Mouse (Mus musculus): Measurements from ENCODE around the gene Galnt13. TPM values are rescaled to one million over a fixed set of nuclear protein-coding genes. Genes with fewer than 3 reads are reported as not detected.

Gene Galnt13
- 12.5 and 12.7 TPM in 2 replicates for polyA plus RNA-seq (2015; fragmentation: Nextera tagmentation; extraction: Ambion mirVana)

DNA sequence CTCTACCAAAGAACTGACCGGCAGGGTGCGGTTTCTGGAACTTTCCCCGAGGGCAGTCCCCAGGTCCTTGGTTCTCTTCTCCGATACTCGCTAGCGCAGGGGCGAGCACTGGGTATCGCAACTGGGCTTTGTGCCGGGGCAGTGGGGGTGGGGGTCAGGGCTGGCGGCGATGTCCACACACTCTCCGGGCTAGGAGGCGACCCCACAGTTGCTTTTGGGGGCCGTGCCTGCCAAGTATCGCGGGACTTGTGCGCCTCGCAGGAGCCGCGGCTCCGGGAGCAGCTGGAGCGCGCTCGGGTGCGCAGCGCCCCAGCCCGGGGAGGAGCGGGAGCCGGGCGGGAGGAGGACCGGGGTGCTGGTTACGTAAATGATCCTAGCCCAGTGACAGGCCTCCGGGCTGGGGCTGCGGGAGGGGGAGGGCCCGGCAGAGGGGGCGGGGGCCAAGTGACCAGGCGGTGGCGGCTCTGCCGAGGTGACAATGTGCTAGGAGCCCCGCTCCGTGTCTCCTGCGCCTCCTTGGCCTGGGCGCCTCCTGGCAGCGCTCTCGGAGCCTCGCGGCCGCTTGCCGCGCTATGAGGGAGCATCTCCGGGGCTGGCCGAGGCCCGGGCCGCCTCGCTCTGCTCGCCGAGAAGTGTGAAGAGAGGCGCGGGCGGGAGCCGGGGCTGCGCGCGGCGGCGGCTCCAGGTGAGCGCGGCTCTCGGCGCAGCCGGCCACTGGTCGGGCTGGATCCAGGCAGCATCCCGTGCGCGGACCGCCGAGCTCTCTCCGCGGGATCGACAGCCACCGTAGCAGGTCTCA, at the start of gene Galnt13:
Gene Galnt13, plus strand, starts transcription at position 381 of the 799 bp plus-strand sequence.
- peak; percentile 92 for ATAC-seq
- Histone ChIP-seq H3K27ac (ENCODE audit: low read length) (peak within 1 kb of the TSS; percentile 76), H3K9ac (ENCODE audit: low read depth, low read length) (peak within 1 kb of the TSS; percentile 80), H3K4me1 (ENCODE audit: control insufficient read depth, insufficient read depth, low read length) (peaks cover 10% of the 10 kb centered on the region), H3K9me3 (replicated peaks; ENCODE audit: control insufficient read depth, low read length, poor library complexity, severe bottlenecking) (no peaks in the 10 kb centered on the region), H3K27me3 (ENCODE audit: control insufficient read depth, insufficient read depth, low read depth, low read length) (no peaks in the 10 kb centered on the region), H3K36me3 (ENCODE audit: control insufficient read depth, insufficient read depth, low read length) (no peaks in the 10 kb centered on the region), H3K4me3 (ENCODE audit: low read depth, low read length) (peak within 1 kb of the TSS; percentile 68), H3K4me2 (ENCODE audit: low read length) (peak within 1 kb of the TSS; percentile 97)
- WGBS: under 1% methylated on average over 81 of the region's 81 CpGs

DNA sequence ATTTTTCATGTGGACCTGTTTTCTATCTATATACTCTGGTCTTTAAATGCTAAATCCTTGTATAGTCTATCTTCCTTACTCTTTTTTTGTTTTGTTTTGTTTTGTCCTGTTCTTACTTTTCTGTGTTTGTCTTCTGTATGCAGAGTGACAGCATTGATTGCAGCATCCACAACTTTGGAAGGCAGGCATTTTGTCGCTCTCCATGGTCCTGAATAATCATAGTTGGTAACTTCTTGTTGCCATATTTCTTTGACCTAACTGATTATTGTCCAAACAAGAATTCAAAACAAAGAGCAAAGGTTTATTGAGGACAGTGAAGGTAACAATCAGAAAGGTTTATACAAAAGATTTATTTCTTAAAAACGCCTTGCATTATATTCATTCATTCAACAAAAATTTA, 5.1 kb upstream of the Galnt13 start:
- no peak overlapping the region for H3K9ac ChIP-seq (ENCODE audit: low read depth, low read length)
- no peak overlapping the region for H3K27ac ChIP-seq (ENCODE audit: low read length)
- no peak overlapping the region for H3K4me3 ChIP-seq (ENCODE audit: low read depth, low read length)
- no peaks in the 10 kb centered on the region for H3K36me3 ChIP-seq (ENCODE audit: control insufficient read depth, insufficient read depth, low read length)
- H3K4me2 ChIP-seq (ENCODE audit: low read length): no peak overlapping the region
- no peak for ATAC-seq
- WGBS: 62% methylated on average over 2 of the region's 2 CpGs
- no peaks in the 10 kb centered on the region for H3K27me3 ChIP-seq (ENCODE audit: control insufficient read depth, insufficient read depth, low read depth, low read length)
- H3K9me3 ChIP-seq (replicated peaks; ENCODE audit: control insufficient read depth, low read length, poor library complexity, severe bottlenecking): no peaks in the 10 kb centered on the region
- no peaks in the 10 kb centered on the region for H3K4me1 ChIP-seq (ENCODE audit: control insufficient read depth, insufficient read depth, low read length)

GRCm38 (mm10) chr2:54435380-54435779, 737 bp upstream of the Galnt13 start:
- Histone ChIP-seq H3K4me2 (ENCODE audit: low read length) (peak overlapping the region; percentile 97), H3K4me1 (ENCODE audit: control insufficient read depth, insufficient read depth, low read length) (peaks cover 10% of the 10 kb centered on the region), H3K9ac (ENCODE audit: low read depth, low read length) (no peak overlapping the region), H3K4me3 (ENCODE audit: low read depth, low read length) (peak overlapping the region; percentile 68), H3K27ac (ENCODE audit: low read length) (no peak overlapping the region), H3K36me3 (ENCODE audit: control insufficient read depth, insufficient read depth, low read length) (no peaks in the 10 kb centered on the region), H3K9me3 (replicated peaks; ENCODE audit: control insufficient read depth, low read length, poor library complexity, severe bottlenecking) (no peaks in the 10 kb centered on the region), H3K27me3 (ENCODE audit: control insufficient read depth, insufficient read depth, low read depth, low read length) (no peaks in the 10 kb centered on the region)
- ATAC-seq: peak; percentile 4; the same call in 1 of the 2 replicates
- 44% methylated on average over 10 of the region's 10 CpGs for WGBS

GRCm38 (mm10) chr2:54436736-54437500, 801 bp downstream of the Galnt13 start:
- ATAC-seq: peak; percentile 72
- peak overlapping the region; percentile 68 for H3K4me3 ChIP-seq (ENCODE audit: low read depth, low read length)
- H3K4me1 ChIP-seq (ENCODE audit: control insufficient read depth, insufficient read depth, low read length): peaks cover 10% of the 10 kb centered on the region
- H3K9ac ChIP-seq (ENCODE audit: low read depth, low read length): peak overlapping the region; percentile 80
- H3K36me3 ChIP-seq (ENCODE audit: control insufficient read depth, insufficient read depth, low read length): no peaks in the 10 kb centered on the region
- H3K4me2 ChIP-seq (ENCODE audit: low read length): peak overlapping the region; percentile 97
- WGBS: under 1% methylated on average over 37 of the region's 42 CpGs
- no peaks in the 10 kb centered on the region for H3K27me3 ChIP-seq (ENCODE audit: control insufficient read depth, insufficient read depth, low read depth, low read length)
- H3K27ac ChIP-seq (ENCODE audit: low read length): peak overlapping the region; percentile 76
- H3K9me3 ChIP-seq (replicated peaks; ENCODE audit: control insufficient read depth, low read length, poor library complexity, severe bottlenecking): no peaks in the 10 kb centered on the region

DNA sequence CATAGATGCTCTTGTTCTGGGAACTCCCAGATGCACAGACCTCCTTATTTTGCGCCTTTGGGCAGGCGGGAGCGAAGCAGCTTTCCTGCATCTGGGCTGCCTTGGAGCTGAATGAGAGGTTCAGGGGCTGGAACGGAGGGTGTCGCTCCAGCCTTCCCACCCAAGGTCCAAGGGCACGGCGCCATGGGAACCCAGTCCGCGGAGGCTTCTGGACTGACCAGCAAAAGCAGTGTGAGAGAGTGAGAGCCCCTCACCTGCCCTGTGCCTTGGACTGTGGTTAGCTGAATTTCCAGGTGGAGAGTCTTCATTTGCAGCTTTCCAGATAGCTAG, 1.3 kb downstream of the Galnt13 start:
- peak overlapping the region; percentile 80 for H3K9ac ChIP-seq (ENCODE audit: low read depth, low read length)
- 0 out of 2 replicates have a peak, but pooled peaks have one; percentile 1 for ATAC-seq
- peaks cover 10% of the 10 kb centered on the region for H3K4me1 ChIP-seq (ENCODE audit: control insufficient read depth, insufficient read depth, low read length)
- H3K36me3 ChIP-seq (ENCODE audit: control insufficient read depth, insufficient read depth, low read length): no peaks in the 10 kb centered on the region
- H3K4me3 ChIP-seq (ENCODE audit: low read depth, low read length): peak overlapping the region; percentile 68
- H3K27ac ChIP-seq (ENCODE audit: low read length): peak overlapping the region; percentile 76
- 5% methylated on average over 9 of the region's 9 CpGs for WGBS
- H3K4me2 ChIP-seq (ENCODE audit: low read length): peak overlapping the region; percentile 97
- no peaks in the 10 kb centered on the region for H3K9me3 ChIP-seq (replicated peaks; ENCODE audit: control insufficient read depth, low read length, poor library complexity, severe bottlenecking)
- no peaks in the 10 kb centered on the region for H3K27me3 ChIP-seq (ENCODE audit: control insufficient read depth, insufficient read depth, low read depth, low read length)

DNA sequence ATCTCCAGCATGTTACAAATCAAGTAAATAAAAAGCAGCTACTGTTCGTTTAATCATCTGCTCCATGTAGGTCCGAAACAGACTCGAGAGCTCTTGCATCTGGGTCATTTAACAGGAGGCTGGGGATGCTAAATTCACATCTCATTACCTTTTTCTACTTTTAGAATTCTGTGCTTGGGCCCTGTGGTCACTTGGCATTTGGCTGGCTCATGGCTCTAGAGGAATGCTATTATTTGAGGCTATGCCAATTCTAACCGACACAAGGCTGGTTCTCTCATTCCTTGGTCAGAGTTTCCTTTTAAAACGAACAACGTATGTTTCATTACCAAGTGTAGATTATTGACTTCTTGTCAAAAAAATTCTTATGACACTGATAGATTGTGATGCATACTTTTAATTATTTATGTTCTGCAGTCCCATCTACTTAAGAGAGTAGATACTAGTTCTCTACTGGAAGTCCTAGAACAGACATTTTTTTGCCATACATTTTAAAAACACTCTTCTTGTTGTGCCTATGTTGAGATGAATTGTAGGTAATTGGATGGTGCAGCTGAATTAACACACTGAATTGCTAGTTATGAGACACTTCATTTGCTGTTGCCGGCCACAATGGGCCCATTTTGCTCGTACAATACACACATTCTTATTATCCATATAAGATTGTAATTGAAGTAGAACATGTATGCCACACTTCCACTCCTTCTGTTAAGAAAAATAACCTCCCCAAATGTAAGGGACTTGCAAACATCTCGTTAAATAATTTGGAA, 6.8 kb downstream of the Galnt13 start:
- ATAC-seq: no peak
- Histone ChIP-seq H3K36me3 (ENCODE audit: control insufficient read depth, insufficient read depth, low read length) (no peaks in the 10 kb centered on the region), H3K9me3 (replicated peaks; ENCODE audit: control insufficient read depth, low read length, poor library complexity, severe bottlenecking) (no peaks in the 10 kb centered on the region), H3K27ac (ENCODE audit: low read length) (no peak overlapping the region), H3K4me3 (ENCODE audit: low read depth, low read length) (no peak overlapping the region), H3K4me1 (ENCODE audit: control insufficient read depth, insufficient read depth, low read length) (peaks cover 3% of the 10 kb centered on the region), H3K9ac (ENCODE audit: low read depth, low read length) (no peak overlapping the region), H3K27me3 (ENCODE audit: control insufficient read depth, insufficient read depth, low read depth, low read length) (no peaks in the 10 kb centered on the region), H3K4me2 (ENCODE audit: low read length) (no peak overlapping the region)
- WGBS: 80% methylated on average over 9 of the region's 9 CpGs

GRCm38 (mm10) chr2:54483426-54483825, 47.3 kb downstream of the Galnt13 start:
- H3K9me3 ChIP-seq (replicated peaks; ENCODE audit: control insufficient read depth, low read length, poor library complexity, severe bottlenecking): no peaks in the 10 kb centered on the region
- no peak overlapping the region for H3K4me2 ChIP-seq (ENCODE audit: low read length)
- WGBS: 82% methylated on average over 5 of the region's 5 CpGs
- H3K9ac ChIP-seq (ENCODE audit: low read depth, low read length): no peak overlapping the region
- no peak for ATAC-seq
- H3K36me3 ChIP-seq (ENCODE audit: control insufficient read depth, insufficient read depth, low read length): no peaks in the 10 kb centered on the region
- no peaks in the 10 kb centered on the region for H3K4me1 ChIP-seq (ENCODE audit: control insufficient read depth, insufficient read depth, low read length)
- H3K4me3 ChIP-seq (ENCODE audit: low read depth, low read length): no peak overlapping the region
- no peak overlapping the region for H3K27ac ChIP-seq (ENCODE audit: low read length)
- no peaks in the 10 kb centered on the region for H3K27me3 ChIP-seq (ENCODE audit: control insufficient read depth, insufficient read depth, low read depth, low read length)

DNA sequence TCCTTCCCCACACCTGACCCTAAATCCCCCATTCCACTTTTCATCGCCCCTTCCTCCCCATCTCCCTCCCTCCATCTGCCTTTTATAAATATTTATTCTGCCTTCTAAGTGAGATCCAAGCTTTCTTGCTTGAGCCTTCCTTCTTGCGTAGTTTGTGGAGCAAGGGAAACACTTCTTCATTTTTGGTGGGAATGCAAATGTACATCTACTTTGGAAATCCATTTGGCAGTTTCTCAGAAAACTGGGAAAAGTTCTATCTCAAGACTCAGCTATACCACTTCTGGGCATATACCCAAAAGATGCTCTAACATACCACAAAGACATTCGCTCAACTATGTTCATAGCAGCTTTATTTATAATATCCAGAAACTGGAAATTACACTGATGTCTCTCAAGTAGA, 86.9 kb downstream of the Galnt13 start:
- no peaks in the 10 kb centered on the region for H3K9me3 ChIP-seq (replicated peaks; ENCODE audit: control insufficient read depth, low read length, poor library complexity, severe bottlenecking)
- H3K9ac ChIP-seq (ENCODE audit: low read depth, low read length): no peak overlapping the region
- no peak overlapping the region for H3K4me3 ChIP-seq (ENCODE audit: low read depth, low read length)
- no peak for ATAC-seq
- 86% methylated on average over 3 of the region's 3 CpGs for WGBS
- no peaks in the 10 kb centered on the region for H3K36me3 ChIP-seq (ENCODE audit: control insufficient read depth, insufficient read depth, low read length)
- H3K27me3 ChIP-seq (ENCODE audit: control insufficient read depth, insufficient read depth, low read depth, low read length): no peaks in the 10 kb centered on the region
- H3K27ac ChIP-seq (ENCODE audit: low read length): no peak overlapping the region
- no peak overlapping the region for H3K4me2 ChIP-seq (ENCODE audit: low read length)
- no peaks in the 10 kb centered on the region for H3K4me1 ChIP-seq (ENCODE audit: control insufficient read depth, insufficient read depth, low read length)
